Mouse (Mus musculus): Measurements from ENCODE around the gene Art1.

- TF ChIP-seq CTCF (IDR thresholded peaks at IDR 0.05) (peak; percentile 44), POLR2A (IDR thresholded peaks at IDR 0.05; ENCODE audit: insufficient read depth, low read depth, low read length) (peak; percentile 29; the same call in 1 of the 2 replicates), EP300 (IDR thresholded peaks at IDR 0.05; ENCODE audit: insufficient read depth, low read depth, low read length) (no peak)
These were observed 698 bp downstream of the Art1 start for GRCm38 (mm10) chr7:102102241-102102640.

All from heart, adult 2 months (tissue).